Mouse (Mus musculus) forebrain, embryonic 11.5 days (tissue): ENCODE results near the gene Unc50. TPM values are rescaled to one million over a fixed set of nuclear protein-coding genes. Genes with fewer than 3 reads are reported as not detected.

Experiments used
- ATAC-seq: fragments of 200-750 bp; cut with Nextera tagmentation; replicated peaks from 2 replicates; pipeline ENCODE4 v1.8.0; 2017; ENCODE audit warnings: moderate TSS enrichment; ENCODE audit not compliant: low FRiP score
- DNase-seq: peaks from one replicate; pipeline ENCODE4 v3.0.0-alpha.2; 2017; ENCODE audit warnings: low spot score
- H3K27ac ChIP-seq: fragments of 300-500 bp; sonication (generic); 2 replicates; pipeline ENCODE4 v1.5.1; 2014; ENCODE audit warnings: low read depth, low read length
- H3K27me3 ChIP-seq: fragments of 300-500 bp; sonication (generic); 2 replicates; pipeline ENCODE4 v1.6.1; 2014; ENCODE audit warnings: mild to moderate bottlenecking, low read length, mixed read lengths; ENCODE audit not compliant: control insufficient read depth, insufficient read depth
- H3K36me3 ChIP-seq: fragments of 300-500 bp; sonication (generic); 2 replicates; pipeline ENCODE4 v1.6.1; 2014; ENCODE audit warnings: mild to moderate bottlenecking, low read length, moderate library complexity, mixed read lengths; ENCODE audit not compliant: control insufficient read depth, insufficient read depth
- H3K4me1 ChIP-seq: fragments of 300-500 bp; sonication (generic); replicated peaks from 2 replicates; pipeline ENCODE4 v1.6.1; 2014; ENCODE audit warnings: low read length, mixed read lengths; ENCODE audit not compliant: control insufficient read depth, insufficient read depth
- H3K4me2 ChIP-seq: fragments of 300-500 bp; sonication (generic); 2 replicates; pipeline ENCODE4 v1.6.1; 2014; ENCODE audit warnings: low read depth, mild to moderate bottlenecking, low read length, moderate library complexity, mixed read lengths; ENCODE audit not compliant: severe bottlenecking
- H3K4me3 ChIP-seq: fragments of 300-500 bp; sonication (generic); 2 replicates; pipeline ENCODE4 v1.5.1; 2014; ENCODE audit warnings: low read depth, low read length
- H3K9ac ChIP-seq: fragments of 300-500 bp; sonication (generic); 2 replicates; pipeline ENCODE4 v1.6.1; 2014; ENCODE audit warnings: low read length
- H3K9me3 ChIP-seq: fragments of 300-500 bp; sonication (generic); 2 replicates; pipeline ENCODE4 v1.6.1; 2016; ENCODE audit warnings: low read length, mixed read lengths; ENCODE audit not compliant: control insufficient read depth
- WGBS: fragments of 180-500 bp; shearing (Covaris S2); extraction: QIAGEN DNeasy Blood & Tissue Kit; methylation state at CpG from one replicate; pipeline ENCODE4 v1.1.7; 2014; 5-methylcytosine and 5-hydroxymethylcytosine counted together
- polyA plus RNA-seq: library from polyadenylated mRNA; unstranded; fragments of >200 nt; fragmentation: Nextera tagmentation; extraction: Ambion mirVana; gene quantifications from 2 replicates; pipeline ENCODE4 v1.2.1, GENCODE M21; 2014

Unc50 gene
- polyA plus RNA-seq, 1 experiment from 2014 or later, result 115 TPM

GRCm38 (mm10) chr1:37486994-37487393 lies 57.1 kb downstream of the Unc50 start:
- no peaks in the 10 kb centered on the region for H3K36me3 ChIP-seq
- 86% methylated on average over 3 of the region's 3 CpGs for WGBS
- no peak overlapping the region for H3K27ac ChIP-seq
- DNase-seq, result no peak
- no peaks in the 10 kb centered on the region for H3K4me1 ChIP-seq
- H3K4me3 ChIP-seq, result no peak overlapping the region
- H3K9ac ChIP-seq, result no peak overlapping the region
- ATAC-seq, result no peak
- no peak overlapping the region for H3K4me2 ChIP-seq
- no peaks in the 10 kb centered on the region for H3K9me3 ChIP-seq
- no peaks in the 10 kb centered on the region for H3K27me3 ChIP-seq

- no peak overlapping the region for H3K4me2 ChIP-seq
- no peak for DNase-seq
- WGBS, result 85% methylated on average over 12 of the region's 12 CpGs
- no peak overlapping the region for H3K4me3 ChIP-seq
- no peak for ATAC-seq
- H3K9ac ChIP-seq, result no peak overlapping the region
- H3K9me3 ChIP-seq, result no peaks in the 10 kb centered on the region
- no peak overlapping the region for H3K27ac ChIP-seq
- no peaks in the 10 kb centered on the region for H3K27me3 ChIP-seq
- no peaks in the 10 kb centered on the region for H3K36me3 ChIP-seq
- no peaks in the 10 kb centered on the region for H3K4me1 ChIP-seq
Measured at GRCm38 (mm10) chr1:37488531-37488930, 58.6 kb downstream of the Unc50 start.

Other genes starting within 250 kb of the Unc50 start
- 0.36 TPM in 1 of 2 replicates, not detected in the other for gene Cnga3, start 215.7 kb upstream of the Unc50 start, polyA plus RNA-seq
- 16.9 and 17.0 TPM in 2 replicates for gene Inpp4a, start 130.3 kb upstream of the Unc50 start, polyA plus RNA-seq
- 58.1 and 59.0 TPM in 2 replicates for gene Coa5, start within 50 bp of the Unc50 start, polyA plus RNA-seq
- 3.2 and 4.0 TPM in 2 replicates for gene Mgat4a, start 110.9 kb downstream of the Unc50 start, polyA plus RNA-seq